Mouse (Mus musculus): ENCODE measurements around the gene Pld5.
A peak's percentile ranks its signal among the peaks of the same experiment; 100 is the strongest.

The Pld5 gene

DNA sequence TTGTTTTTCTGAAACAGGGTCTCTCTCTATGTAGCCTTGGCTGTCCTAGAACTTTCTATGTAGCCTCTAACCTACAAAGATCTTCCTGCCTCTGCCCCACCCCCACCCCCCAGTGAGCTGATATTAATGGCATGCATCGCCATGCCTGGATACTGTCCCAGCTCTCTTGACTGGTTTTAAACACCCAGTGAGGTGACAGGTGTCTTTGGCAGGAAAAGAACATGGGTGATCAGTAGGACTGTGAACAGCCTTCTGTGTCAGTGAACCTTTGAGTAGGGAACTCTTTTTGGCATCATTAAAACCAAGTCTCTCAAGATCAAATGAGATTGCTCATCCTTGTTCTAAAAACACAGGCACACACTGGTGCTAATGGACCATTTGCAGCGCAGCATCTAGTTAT is 313.3 kb downstream of the Pld5 start:
- no peak for DNase-seq (ENCODE audit: low read depth, low spot score)

DNA sequence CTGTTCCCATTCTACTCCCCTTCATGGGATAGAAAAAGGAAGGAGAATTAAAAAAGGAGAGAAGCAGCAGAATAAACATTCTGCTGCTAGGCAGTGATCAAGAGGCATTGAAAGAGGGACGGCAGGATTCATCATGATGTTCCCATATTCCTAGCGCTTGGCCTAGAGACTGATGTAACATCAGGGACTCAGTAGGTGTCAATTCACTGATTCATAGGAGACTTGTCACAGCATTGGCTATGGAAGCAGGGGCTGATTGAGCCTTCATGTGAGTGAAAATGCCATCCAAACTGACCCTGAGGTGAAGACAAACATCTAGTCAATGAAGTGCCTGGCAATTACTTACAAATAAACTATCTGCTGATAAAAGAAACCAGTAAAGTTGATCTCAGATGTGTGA is 324.3 kb downstream of the Pld5 start:
- DNase-seq (ENCODE audit: low read depth, low spot score), result no peak

DNA sequence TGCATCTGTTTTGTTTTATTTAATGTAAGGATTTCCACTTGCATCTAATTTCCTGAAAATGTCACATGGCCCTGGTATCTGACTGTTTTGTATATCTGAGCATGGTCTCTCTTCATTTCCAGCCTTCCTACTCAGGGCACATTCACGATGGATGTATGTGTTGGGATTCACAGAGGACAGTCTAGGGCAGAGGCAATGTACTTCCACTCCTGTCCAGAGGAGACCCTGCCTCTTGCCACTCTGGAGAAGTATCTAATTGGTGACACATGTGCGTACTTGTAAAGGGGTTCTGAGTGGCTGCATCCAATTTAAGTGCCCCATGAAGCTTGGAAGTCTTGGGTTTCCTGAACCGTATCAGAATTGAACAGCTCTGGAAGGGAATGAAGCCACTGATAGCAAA is 324.7 kb downstream of the Pld5 start:
- no peak for DNase-seq (ENCODE audit: low read depth, low spot score)

GRCm38 (mm10) chr1:175946718-175947315 is 328.3 kb downstream of the Pld5 start:
- no peak for DNase-seq (ENCODE audit: low read depth, low spot score)

- DNase-seq (ENCODE audit: low read depth, low spot score), result no peak
Measured at GRCm38 (mm10) chr1:175943168-175943567, 331.9 kb downstream of the Pld5 start.

GRCm38 (mm10) chr1:175938731-175939130 is 336.4 kb downstream of the Pld5 start:
- no peak for DNase-seq (ENCODE audit: low read depth, low spot score)

DNA sequence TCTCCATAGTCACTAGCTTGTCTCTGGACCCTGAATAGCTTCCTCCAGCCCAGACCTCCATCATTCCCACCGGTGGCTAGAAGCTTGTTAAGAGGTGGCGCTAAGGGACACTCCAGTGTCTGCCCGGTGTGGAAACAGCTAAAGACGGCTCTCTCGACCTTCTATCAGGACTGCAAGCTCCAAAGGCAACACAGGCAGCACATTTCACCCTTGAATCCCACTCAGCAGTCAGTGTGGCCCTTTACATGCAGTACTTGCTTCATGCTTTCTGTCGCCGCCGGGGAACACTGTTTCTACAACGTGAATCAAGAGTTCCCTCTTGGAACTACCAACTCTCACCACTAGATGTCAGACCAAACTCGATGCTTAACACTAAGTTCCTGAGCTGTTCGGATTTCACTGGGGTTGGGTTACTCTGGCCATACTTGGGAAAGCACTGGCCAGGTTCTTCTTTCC is 338.8 kb downstream of the Pld5 start:
- peak; percentile 88 for DNase-seq (ENCODE audit: low read depth, low spot score)

DNA sequence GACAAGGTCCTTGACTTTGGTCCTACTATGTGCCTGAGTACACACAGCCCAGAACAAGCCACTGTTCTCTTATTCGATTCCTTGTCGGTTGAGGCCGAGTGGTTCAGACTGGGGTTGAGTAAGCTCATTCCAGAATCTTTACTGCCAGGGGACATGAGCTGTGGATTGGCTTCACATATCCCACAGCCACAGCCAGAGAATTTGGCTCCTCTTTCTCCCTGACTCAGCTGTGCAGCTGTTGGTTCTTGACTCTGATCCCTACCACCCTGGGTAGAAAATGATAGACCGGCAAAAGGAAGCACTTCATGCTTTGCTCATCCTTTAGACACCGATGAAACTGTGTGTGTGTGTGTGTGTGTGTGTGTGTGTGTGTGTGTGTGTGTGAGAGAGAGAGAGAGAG is 343.7 kb downstream of the Pld5 start:
- DNase-seq (ENCODE audit: low read depth, low spot score), result no peak

- DNase-seq (ENCODE audit: low read depth, low spot score), result peak; percentile 86
Measured at GRCm38 (mm10) chr1:175923848-175924787, 351.0 kb downstream of the Pld5 start.

GRCm38 (mm10) chr1:175921091-175921490 is 354.0 kb downstream of the Pld5 start:
- DNase-seq (ENCODE audit: low read depth, low spot score), result no peak

DNA sequence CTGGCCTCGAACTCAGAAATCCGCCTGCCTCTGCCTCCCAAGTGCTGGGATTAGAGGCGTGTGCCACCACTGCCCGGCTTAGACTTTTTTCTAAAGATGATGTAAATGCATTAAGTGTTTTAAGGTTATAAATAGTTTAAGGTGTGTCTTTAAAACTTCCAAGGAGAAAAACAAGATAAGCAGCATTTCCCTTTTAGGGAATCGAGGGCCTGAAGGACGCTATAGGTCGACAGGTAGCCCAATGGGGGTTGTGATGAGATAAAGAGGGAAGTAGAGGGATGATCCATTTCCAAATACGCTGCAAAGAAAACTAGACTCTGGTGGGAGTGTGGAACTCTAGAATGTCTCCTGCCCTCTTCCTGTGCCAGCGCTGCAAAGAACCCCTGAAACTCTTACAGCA is 355.1 kb downstream of the Pld5 start, which contains the start of gene Gm38100:
Gene Gm38100, plus strand, starts transcription at position 301 of the 400 bp plus-strand sequence.
- no peak for DNase-seq (ENCODE audit: low read depth, low spot score)

- no peak for DNase-seq (ENCODE audit: low read depth, low spot score)
Measured at GRCm38 (mm10) chr1:175913728-175914303, 361.3 kb downstream of the Pld5 start.
